Mouse (Mus musculus) CH12.LX (cell line): ENCODE results near the gene Ppt2. TPM values are rescaled to one million over a fixed set of nuclear protein-coding genes. Genes with fewer than 3 reads are reported as not detected.

Experiments
- DNase-seq: peaks from one replicate; pipeline ENCODE4 v3.0.0-alpha.2; 2013; ENCODE audit errors: extremely low read depth
- H3K27ac ChIP-seq: 2 replicates; pipeline ENCODE4 v1.5.1; 2012; ENCODE audit warnings: low read depth, mild to moderate bottlenecking, control low read depth, moderate library complexity; ENCODE audit not compliant: insufficient read depth
- H3K27me3 ChIP-seq: replicated peaks from 2 replicates; pipeline ENCODE3; 2012; ENCODE audit warnings: inconsistent platforms
- H3K36me3 ChIP-seq, 2 experiments: replicated peaks in 1 of 2; 2 replicates each; pipeline versions ENCODE3 to v1.6.1; 2012; ENCODE audit warnings: inconsistent platforms in 1 of 2, low read length in 1 of 2, mild to moderate bottlenecking in 1 of 2, mixed read lengths in 1 of 2, moderate library complexity in 1 of 2; ENCODE audit not compliant: control insufficient read depth in 1 of 2, insufficient read depth in 1 of 2
- H3K4me1 ChIP-seq, 2 experiments: 2 replicates each; pipeline ENCODE4 v1.6.1; 2012; ENCODE audit warnings: inconsistent platforms in 1 of 2, moderate library complexity in 1 of 2; ENCODE audit not compliant: insufficient read depth in 2 of 2, control insufficient read depth in 1 of 2
- H3K4me2 ChIP-seq: 2 replicates; pipeline ENCODE4 v1.6.1; 2012; ENCODE audit warnings: low read depth, mild to moderate bottlenecking, control low read depth; ENCODE audit not compliant: poor library complexity, insufficient read depth, severe bottlenecking
- H3K4me3 ChIP-seq, 3 experiments: fragments of 150-350 bp in 1 of 3; sonication (generic) in 1 of 3; replicated peaks in 1 of 3; 2 replicates each; pipeline versions ENCODE3 to v1.5.1; 2011 to 2012; ENCODE audit warnings: low read depth in 2 of 3, low read length in 2 of 3, mild to moderate bottlenecking in 2 of 3, moderate library complexity in 2 of 3, control low read depth in 1 of 3, improper control_type of control experiment in 1 of 3, inconsistent platforms in 1 of 3, mixed read lengths in 1 of 3; ENCODE audit not compliant: poor library complexity in 1 of 3
- H3K79me2 ChIP-seq: replicated peaks from 2 replicates; pipeline ENCODE4 v1.6.1; 2012; ENCODE audit warnings: mild to moderate bottlenecking, moderate library complexity; ENCODE audit not compliant: control insufficient read depth, poor library complexity, insufficient read depth, severe bottlenecking; ENCODE audit errors: extremely low read depth
- H3K9ac ChIP-seq: 2 replicates; pipeline ENCODE4 v1.6.1; 2012; ENCODE audit warnings: low read depth, mild to moderate bottlenecking, control low read depth, moderate library complexity; ENCODE audit not compliant: insufficient read depth
- H3K9me3 ChIP-seq: replicated peaks from 2 replicates; pipeline ENCODE3; 2012; ENCODE audit warnings: low read length, inconsistent platforms, mixed read lengths
- BHLHE40 ChIP-seq: IDR thresholded peaks from 2 replicates; pipeline ENCODE4 v1.6.1; 2011; ENCODE audit warnings: mild to moderate bottlenecking, low read depth, low read length, improper control_type of control experiment
- CHD1 ChIP-seq: IDR thresholded peaks from 2 replicates; pipeline ENCODE4 v1.6.1; 2012; ENCODE audit warnings: low read depth, low read length, improper control_type of control experiment, inconsistent platforms
- CHD2 ChIP-seq: IDR thresholded peaks from 2 replicates; pipeline ENCODE4 v1.6.1; 2011; ENCODE audit warnings: low read length, improper control_type of control experiment
- CTCF ChIP-seq, 2 experiments: IDR thresholded peaks in 1 of 2; conservative IDR thresholded peaks in 1 of 2; 2 replicates each; pipeline ENCODE4 v1.5.1; 2011 to 2012; ENCODE audit warnings: low read depth in 2 of 2, low read length in 2 of 2, improper control_type of control experiment in 1 of 2, inconsistent platforms in 1 of 2, mild to moderate bottlenecking in 1 of 2, moderate library complexity in 1 of 2
- E2F4 ChIP-seq: IDR thresholded peaks from 2 replicates; pipeline ENCODE4 v1.6.1; 2011; ENCODE audit warnings: low read depth, low read length, improper control_type of control experiment; ENCODE audit not compliant: insufficient replicate concordance
- ELF1 ChIP-seq: IDR thresholded peaks from 2 replicates; pipeline ENCODE4 v1.6.1; 2014; ENCODE audit warnings: low read depth, mild to moderate bottlenecking, inconsistent platforms, low read length, improper control_type of control experiment
- EP300 ChIP-seq: IDR thresholded peaks from 2 replicates; pipeline ENCODE4 v1.6.1; 2011; ENCODE audit warnings: low read length, improper control_type of control experiment
- ETS1 ChIP-seq: conservative IDR thresholded peaks from 2 replicates; pipeline ENCODE4 v1.6.1; 2012; ENCODE audit warnings: low read depth, mild to moderate bottlenecking, inconsistent platforms, low read length, improper control_type of control experiment, moderate library complexity
- GABPA ChIP-seq: IDR thresholded peaks from 2 replicates; pipeline ENCODE4 v1.6.1; 2012; ENCODE audit warnings: low read depth, low read length, improper control_type of control experiment, inconsistent platforms; ENCODE audit not compliant: insufficient replicate concordance
- HCFC1 ChIP-seq: IDR thresholded peaks from 2 replicates; pipeline ENCODE4 v1.6.1; 2012; ENCODE audit warnings: low read depth, mild to moderate bottlenecking, inconsistent platforms, low read length, improper control_type of control experiment
- JUN ChIP-seq: IDR thresholded peaks from 2 replicates; pipeline ENCODE4 v1.6.1; 2011; ENCODE audit warnings: low read depth, mild to moderate bottlenecking, low read length, improper control_type of control experiment, moderate library complexity; ENCODE audit not compliant: insufficient read depth
- JUND ChIP-seq: conservative IDR thresholded peaks from 2 replicates; pipeline ENCODE4 v1.6.1; 2011; ENCODE audit warnings: low read depth, low read length, improper control_type of control experiment
- KAT2A ChIP-seq: IDR thresholded peaks from 2 replicates; pipeline ENCODE4 v1.6.1; 2012; ENCODE audit warnings: low read length, improper control_type of control experiment, inconsistent platforms; ENCODE audit not compliant: insufficient replicate concordance
- MAFK ChIP-seq: IDR thresholded peaks from 2 replicates; pipeline ENCODE4 v1.6.1; 2011; ENCODE audit warnings: low read length, improper control_type of control experiment; ENCODE audit not compliant: insufficient replicate concordance
- MAZ ChIP-seq: IDR thresholded peaks from 2 replicates; pipeline ENCODE4 v1.6.1; 2012; ENCODE audit warnings: low read depth, mild to moderate bottlenecking, inconsistent platforms, low read length, improper control_type of control experiment, moderate library complexity
- MEF2A ChIP-seq: IDR thresholded peaks from 2 replicates; pipeline ENCODE4 v1.6.1; 2014; ENCODE audit warnings: low read depth, mild to moderate bottlenecking, inconsistent platforms, low read length, improper control_type of control experiment, borderline replicate concordance
- MXI1 ChIP-seq: IDR thresholded peaks from 2 replicates; pipeline ENCODE4 v1.6.1; 2011; ENCODE audit warnings: mild to moderate bottlenecking, low read depth, low read length, improper control_type of control experiment
- NELFE ChIP-seq: IDR thresholded peaks from 2 replicates; pipeline ENCODE4 v1.6.1; 2011; ENCODE audit warnings: low read depth, low read length, improper control_type of control experiment
- NRF1 ChIP-seq: IDR thresholded peaks from 2 replicates; pipeline ENCODE4 v1.6.1; 2014; ENCODE audit warnings: low read depth, mild to moderate bottlenecking, inconsistent platforms, low read length, improper control_type of control experiment, moderate library complexity
- POLR2A ChIP-seq: IDR thresholded peaks from 2 replicates; pipeline ENCODE4 v1.6.1; 2011; ENCODE audit warnings: low read depth, mild to moderate bottlenecking, improper control_type of control experiment, low read length
- POLR2AphosphoS2 ChIP-seq: IDR thresholded peaks from 2 replicates; pipeline ENCODE4 v1.6.1; 2011; ENCODE audit warnings: low read depth, low read length, improper control_type of control experiment
- RAD21 ChIP-seq: IDR thresholded peaks from 2 replicates; pipeline ENCODE4 v1.6.1; 2011; ENCODE audit warnings: low read depth, mild to moderate bottlenecking, low read length, improper control_type of control experiment, moderate library complexity
- USF2 ChIP-seq: conservative IDR thresholded peaks from 2 replicates; pipeline ENCODE4 v1.6.1; 2011; ENCODE audit warnings: low read depth, low read length, improper control_type of control experiment
- ZC3H11A ChIP-seq: IDR thresholded peaks from 2 replicates; pipeline ENCODE4 v1.6.1; 2012; ENCODE audit warnings: low read depth, mild to moderate bottlenecking, inconsistent platforms, low read length, improper control_type of control experiment
- ZKSCAN1 ChIP-seq: IDR thresholded peaks from 2 replicates; pipeline ENCODE4 v1.6.1; 2012; ENCODE audit warnings: low read depth, inconsistent platforms, low read length, improper control_type of control experiment, borderline replicate concordance
- ZMIZ1 ChIP-seq: IDR thresholded peaks from 2 replicates; pipeline ENCODE4 v1.6.1; 2012; ENCODE audit warnings: low read depth, mild to moderate bottlenecking, inconsistent platforms, low read length, improper control_type of control experiment
- ZNF384 ChIP-seq: IDR thresholded peaks from 2 replicates; pipeline ENCODE4 v1.6.1; 2012; ENCODE audit warnings: low read depth, low read length, improper control_type of control experiment, inconsistent platforms
- dilution Hi-C: fragments of 300-500 bp; cut with MboI; formaldehyde crosslinking; loops from 2 replicates; pipeline ENCODE4 v1.14.3; 2020; ENCODE audit warnings: low sequenced_read_pairs; ENCODE audit not compliant: extremely low pct_unique_long_range_greater_than_20kb, extremely low pct_ligation_motif_present
- in situ Hi-C: fragments of 300-500 bp; cut with MboI; formaldehyde crosslinking; loops from 3 replicates; pipeline ENCODE4 v1.14.3; 2019; ENCODE audit warnings: low sequenced_read_pairs, low pct_ligation_motif_present, low pct_unique_long_range_greater_than_20kb, mixed read lengths
- polyA plus RNA-seq: library from polyadenylated mRNA; unstranded; fragments of >175 nt; gene quantifications from 2 replicates; pipeline ENCODE4 v1.2.1, GENCODE M21; 2012; ENCODE audit warnings: low read depth; ENCODE audit not compliant: insufficient read length
- total RNA-seq, 2 experiments: library from RNA; depleted of rRNA; stranded (reverse); fragments of 300-350 nt in 1 of 2; fragments of >200 nt in 1 of 2; gene quantifications; 2 replicates each; pipeline ENCODE4 v1.2.3; 2012 to 2014

The Ppt2 gene
- total and polyA plus RNA-seq, 3 experiments, result 0.84 to 1.9 TPM; not detected in 1

DNA sequence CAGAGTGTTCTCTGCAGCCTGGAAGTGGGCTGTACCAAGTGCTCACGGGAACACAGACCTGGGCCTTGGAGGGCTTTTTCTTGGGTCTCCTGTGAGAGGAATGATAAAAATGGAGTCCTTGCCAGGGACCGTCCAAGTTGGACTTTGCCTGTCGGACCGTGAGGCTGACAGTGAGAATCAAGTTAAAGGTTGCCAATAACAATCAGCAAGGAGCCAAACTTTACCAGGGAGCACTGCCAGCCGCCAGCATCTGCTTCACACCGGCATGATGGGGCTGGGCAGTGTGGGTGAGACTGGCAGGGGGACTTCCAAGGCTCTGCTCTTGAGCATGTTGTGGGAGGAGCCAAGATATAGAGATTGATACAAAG is 47.8 kb upstream of the Ppt2 start:
- TF ChIP-seq NELFE, result no peak
- TF ChIP-seq HCFC1, result no peak
- TF ChIP-seq BHLHE40, result no peak
- TF ChIP-seq ZC3H11A, result no peak
- TF ChIP-seq JUN, result no peak
- TF ChIP-seq POLR2AphosphoS2, result no peak
- TF ChIP-seq CHD1, result no peak
- TF ChIP-seq E2F4, result no peak
- no peak for TF ChIP-seq MXI1
- TF ChIP-seq MAZ, result no peak
- TF ChIP-seq KAT2A, result no peak
- TF ChIP-seq CTCF (conservative IDR thresholded peaks at IDR 0.05 in 1 of 2, IDR thresholded peaks at IDR 0.05 in 1 of 2; ENCODE audit: low read depth in 2 of 2, low read length in 2 of 2), result no peak
- TF ChIP-seq CHD2, result no peak
- TF ChIP-seq ZMIZ1, result no peak
- TF ChIP-seq RAD21, result no peak
- TF ChIP-seq ZKSCAN1, result no peak
- no peak for TF ChIP-seq ELF1
- no peak for TF ChIP-seq USF2
- TF ChIP-seq, all 38 proteins: peak for 0
- H3K4me1 ChIP-seq, result peaks cover 2 to 7% of the 10 kb centered on the region in 2 experiments; a peak in 3 of 4 replicates
- DNase-seq, result no peak
- peaks cover 14% of the 10 kb centered on the region for H3K9me3 ChIP-seq
- no peaks in the 10 kb centered on the region for H3K36me3 ChIP-seq
- in situ Hi-C loops, result no loop called here
- no peak overlapping the region for H3K4me2 ChIP-seq
- dilution Hi-C loops, result no loop called here
- H3K9ac ChIP-seq, result no peak overlapping the region
- H3K27ac ChIP-seq, result no peak overlapping the region
- H3K27me3 ChIP-seq, result peaks cover 82% of the 10 kb centered on the region
- H3K79me2 ChIP-seq, result no peaks in the 10 kb centered on the region
- H3K4me3 ChIP-seq, result no peak overlapping the region

GRCm38 (mm10) chr17:34675205-34676092 is 47.1 kb upstream of the Ppt2 start:
- Histone ChIP-seq H3K4me2 (no peak overlapping the region), H3K4me1 (peaks cover 0 to 5% of the 10 kb centered on the region in 2 experiments; a peak in 1 of 4 replicates), H3K9ac (no peak overlapping the region), H3K36me3 (no peaks in the 10 kb centered on the region), H3K27me3 (peaks cover 77% of the 10 kb centered on the region), H3K27ac (no peak overlapping the region), H3K4me3 (no peak overlapping the region), H3K9me3 (peaks cover 14% of the 10 kb centered on the region), H3K79me2 (no peaks in the 10 kb centered on the region)
- in situ Hi-C loops (no loop called here), dilution Hi-C loops (no loop called here)
- DNase-seq, result no peak
- no peak for TF ChIP-seq CHD1
- TF ChIP-seq MAZ, result no peak
- TF ChIP-seq EP300, result no peak
- TF ChIP-seq MAFK, result no peak
- TF ChIP-seq CHD2, result no peak
- TF ChIP-seq MEF2A, result no peak
- no peak for TF ChIP-seq ETS1
- TF ChIP-seq JUND, result no peak
- no peak for TF ChIP-seq KAT2A
- TF ChIP-seq ELF1, result no peak
- no peak for TF ChIP-seq ZC3H11A
- TF ChIP-seq NRF1, result no peak
- no peak for TF ChIP-seq HCFC1
- TF ChIP-seq GABPA, result no peak
- TF ChIP-seq USF2, result no peak
- TF ChIP-seq POLR2A, result no peak
- TF ChIP-seq NELFE, result no peak
- no peak for TF ChIP-seq ZNF384
- TF ChIP-seq ZMIZ1, result no peak
